Mouse (Mus musculus) embryonic facial prominence, embryonic 11.5 days (tissue): ENCODE data around the gene 5730522E02Rik. TPM values are rescaled to one million over a fixed set of nuclear protein-coding genes. Genes with fewer than 3 reads are reported as not detected.
A peak's percentile ranks its signal among the peaks of the same experiment; 100 is the strongest.
"Not testable (repeated sequence)": the region's sequence is repeated elsewhere in the genome, so short reads cannot be mapped to it uniquely, and the experiment has no call there.

Source experiments
- ATAC-seq: fragments of 200-750 bp; cut with Nextera tagmentation; replicated peaks from 2 replicates; pipeline ENCODE4 v1.8.0; 2017; ENCODE audit warnings: low read depth; ENCODE audit not compliant: insufficient number of reproducible peaks, low FRiP score, low TSS enrichment
- DNase-seq: peaks from one replicate; pipeline ENCODE4 v3.0.0-alpha.2; 2015; ENCODE audit warnings: low spot score
- H3K27ac ChIP-seq: fragments of 300-500 bp; sonication (generic); replicated peaks from 2 replicates; pipeline ENCODE4 v1.5.1; 2014; ENCODE audit warnings: mild to moderate bottlenecking, low read depth, low read length, control low read depth
- H3K27me3 ChIP-seq: fragments of 300-500 bp; sonication (generic); 2 replicates; pipeline ENCODE4 v1.6.1; 2014; ENCODE audit warnings: mild to moderate bottlenecking, low read length, moderate library complexity, mixed read lengths; ENCODE audit not compliant: control insufficient read depth, insufficient read depth
- H3K36me3 ChIP-seq: fragments of 300-500 bp; sonication (generic); replicated peaks from 2 replicates; pipeline ENCODE4 v1.6.1; 2014; ENCODE audit warnings: low read depth, mild to moderate bottlenecking, low read length, moderate library complexity, mixed read lengths; ENCODE audit not compliant: control insufficient read depth, insufficient read depth
- H3K4me1 ChIP-seq: fragments of 300-500 bp; sonication (generic); 2 replicates; pipeline ENCODE4 v1.6.1; 2014; ENCODE audit warnings: low read length, mixed read lengths; ENCODE audit not compliant: control insufficient read depth, insufficient read depth
- H3K4me2 ChIP-seq: fragments of 300-500 bp; sonication (generic); 2 replicates; pipeline ENCODE4 v1.6.1; 2014; ENCODE audit warnings: low read depth, mild to moderate bottlenecking, control low read depth, low read length, moderate library complexity
- H3K4me3 ChIP-seq: fragments of 300-500 bp; sonication (generic); 2 replicates; pipeline ENCODE4 v1.5.1; 2014; ENCODE audit warnings: low read depth, low read length, control low read depth
- H3K9ac ChIP-seq: fragments of 300-500 bp; sonication (generic); replicated peaks from 2 replicates; pipeline ENCODE4 v1.6.1; 2014; ENCODE audit warnings: mild to moderate bottlenecking, control low read depth, low read length
- H3K9me3 ChIP-seq: fragments of 300-500 bp; sonication (generic); replicated peaks from 2 replicates; pipeline ENCODE4 v1.6.1; 2016; ENCODE audit warnings: mild to moderate bottlenecking, low read length, inconsistent platforms, mixed read lengths; ENCODE audit not compliant: control insufficient read depth
- WGBS: fragments of 180-500 bp; shearing (Covaris S2); extraction: QIAGEN DNeasy Blood & Tissue Kit; methylation state at CpG from one replicate; pipeline ENCODE4 v1.1.7; 2014; 5-methylcytosine and 5-hydroxymethylcytosine counted together
- polyA plus RNA-seq: library from polyadenylated mRNA; unstranded; fragments of >200 nt; fragmentation: Nextera tagmentation; extraction: Ambion mirVana; gene quantifications from 2 replicates; pipeline ENCODE4 v1.2.1, GENCODE M21; 2014

The 5730522E02Rik gene
- polyA plus RNA-seq, result 5.5 and 8.7 TPM in 2 replicates

DNA sequence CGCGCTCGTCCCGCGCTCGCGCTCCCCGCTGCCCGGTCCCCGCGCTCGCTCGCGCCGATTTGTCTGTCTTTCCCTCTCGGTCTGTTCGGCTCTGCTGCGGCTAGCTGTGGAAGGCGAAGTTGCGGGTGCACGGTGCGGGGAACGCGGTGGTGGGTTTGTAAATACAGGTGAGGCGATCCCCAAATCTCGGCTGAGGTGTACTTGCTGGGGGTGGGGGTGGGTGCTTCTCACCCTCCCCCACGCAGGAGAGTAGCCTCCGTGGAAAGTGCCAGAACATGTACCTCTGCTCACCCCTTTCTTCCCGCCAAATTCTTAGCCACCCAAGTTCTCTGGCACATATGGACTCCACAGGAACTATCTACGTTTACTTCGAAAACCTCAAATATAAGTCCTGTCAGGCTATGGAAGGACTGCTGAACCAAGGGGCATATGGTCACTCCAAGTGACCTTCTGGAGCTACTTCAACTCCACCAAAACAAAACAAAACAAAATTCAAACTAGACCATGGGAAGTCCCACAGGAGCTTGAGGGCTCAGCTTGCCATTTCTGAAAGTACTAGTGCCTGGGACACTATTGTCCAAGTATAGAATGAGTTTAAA, at the start of gene 5730522E02Rik:
Gene 5730522E02Rik (minus strand): TSS at position 182 of the 599 bp plus-strand sequence.
- peak within 1 kb of the TSS; percentile 96 for H3K9ac ChIP-seq
- ATAC-seq, result peak; percentile 42; the same call in 1 of the 2 replicates
- H3K36me3 ChIP-seq, result no peaks in the 10 kb centered on the region
- H3K4me1 ChIP-seq, result no peaks in the 10 kb centered on the region
- peak within 1 kb of the TSS; percentile 96 for H3K27ac ChIP-seq
- H3K4me3 ChIP-seq, result peak within 1 kb of the TSS; percentile 61
- H3K9me3 ChIP-seq, result no peaks in the 10 kb centered on the region
- DNase-seq, result peak; percentile 58
- WGBS, result 3% methylated on average over 28 of the region's 31 CpGs
- H3K4me2 ChIP-seq, result peak within 1 kb of the TSS; percentile 78
- H3K27me3 ChIP-seq, result no peaks in the 10 kb centered on the region

DNA sequence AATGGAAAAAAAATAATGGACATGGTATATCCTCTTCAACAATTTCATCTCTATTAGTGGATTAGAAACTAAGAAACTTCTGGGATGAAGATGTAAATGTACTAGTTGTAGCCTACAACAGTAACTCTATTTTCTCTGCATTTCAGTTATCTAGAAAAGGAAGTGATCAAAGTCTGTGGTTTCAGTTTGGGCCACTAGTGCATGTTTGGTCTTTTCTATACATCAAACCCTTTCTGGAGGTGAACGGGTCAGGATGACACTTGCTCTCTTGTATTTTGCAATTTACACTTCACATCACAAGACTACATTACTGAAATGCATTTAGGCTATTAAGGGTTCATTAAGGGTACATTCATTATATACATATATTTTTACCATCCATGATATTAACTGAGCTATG, 26.0 kb upstream of the 5730522E02Rik start:
- DNase-seq (no peak), ATAC-seq (no peak)
- H3K4me2 ChIP-seq, result no peak overlapping the region
- no peaks in the 10 kb centered on the region for H3K4me1 ChIP-seq
- H3K27ac ChIP-seq, result no peak overlapping the region
- WGBS, result 89% methylated on average over 1 of the region's 1 CpGs
- H3K9me3 ChIP-seq, result no peaks in the 10 kb centered on the region
- no peak overlapping the region for H3K9ac ChIP-seq
- no peak overlapping the region for H3K4me3 ChIP-seq
- no peaks in the 10 kb centered on the region for H3K36me3 ChIP-seq
- H3K27me3 ChIP-seq, result no peaks in the 10 kb centered on the region

DNA sequence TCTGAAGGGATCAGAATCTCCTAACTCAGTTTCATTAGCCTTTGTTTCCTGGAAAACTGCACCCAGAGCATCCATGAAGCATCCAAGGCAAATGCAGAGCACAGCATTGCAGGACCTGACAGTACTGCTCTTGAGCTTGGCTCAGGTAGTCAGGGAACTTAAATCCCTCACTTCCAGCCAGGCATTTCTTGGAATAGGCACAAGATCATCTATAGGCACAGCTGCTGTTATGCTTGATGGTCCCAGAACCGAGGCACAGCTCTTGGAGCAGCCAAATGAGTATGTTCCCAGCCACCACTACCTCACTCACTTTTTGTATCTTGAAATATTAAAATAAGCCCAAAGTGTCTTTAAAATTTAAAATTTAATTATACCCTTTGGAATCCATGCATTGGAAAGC, 19.3 kb upstream of the 5730522E02Rik start:
- Histone ChIP-seq H3K36me3 (no peaks in the 10 kb centered on the region), H3K9ac (no peak overlapping the region), H3K9me3 (no peaks in the 10 kb centered on the region), H3K27ac (no peak overlapping the region), H3K4me2 (no peak overlapping the region), H3K27me3 (no peaks in the 10 kb centered on the region), H3K4me3 (no peak overlapping the region), H3K4me1 (no peaks in the 10 kb centered on the region)
- 91% methylated on average over 1 of the region's 1 CpGs for WGBS
- ATAC-seq (no peak), DNase-seq (no peak)

DNA sequence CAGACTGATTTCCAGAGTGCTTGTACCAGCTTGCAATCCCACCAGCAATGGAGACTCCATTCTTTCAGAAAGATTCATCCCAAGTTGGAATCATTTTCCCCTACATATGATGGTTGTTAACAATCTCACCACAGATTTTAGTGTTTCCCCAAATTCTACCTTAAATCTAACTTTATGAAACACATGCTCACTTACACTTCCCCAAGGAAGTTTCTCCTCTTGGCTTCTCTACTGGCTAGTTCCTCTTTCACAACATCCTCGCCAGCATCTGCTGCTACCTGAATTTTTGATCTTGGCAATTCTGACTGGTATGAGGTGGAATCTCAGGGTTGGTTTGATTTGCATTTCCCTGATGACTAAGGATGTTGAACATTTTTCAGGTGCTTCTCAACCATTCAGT, 3.1 kb upstream of the 5730522E02Rik start:
- WGBS, result 88% methylated on average over 1 of the region's 1 CpGs
- not testable (repeated sequence) for DNase-seq, H3K9ac ChIP-seq, H3K27ac ChIP-seq, H3K36me3 ChIP-seq, H3K4me1 ChIP-seq, H3K27me3 ChIP-seq, ATAC-seq, H3K9me3 ChIP-seq, H3K4me2 ChIP-seq, H3K4me3 ChIP-seq

DNA sequence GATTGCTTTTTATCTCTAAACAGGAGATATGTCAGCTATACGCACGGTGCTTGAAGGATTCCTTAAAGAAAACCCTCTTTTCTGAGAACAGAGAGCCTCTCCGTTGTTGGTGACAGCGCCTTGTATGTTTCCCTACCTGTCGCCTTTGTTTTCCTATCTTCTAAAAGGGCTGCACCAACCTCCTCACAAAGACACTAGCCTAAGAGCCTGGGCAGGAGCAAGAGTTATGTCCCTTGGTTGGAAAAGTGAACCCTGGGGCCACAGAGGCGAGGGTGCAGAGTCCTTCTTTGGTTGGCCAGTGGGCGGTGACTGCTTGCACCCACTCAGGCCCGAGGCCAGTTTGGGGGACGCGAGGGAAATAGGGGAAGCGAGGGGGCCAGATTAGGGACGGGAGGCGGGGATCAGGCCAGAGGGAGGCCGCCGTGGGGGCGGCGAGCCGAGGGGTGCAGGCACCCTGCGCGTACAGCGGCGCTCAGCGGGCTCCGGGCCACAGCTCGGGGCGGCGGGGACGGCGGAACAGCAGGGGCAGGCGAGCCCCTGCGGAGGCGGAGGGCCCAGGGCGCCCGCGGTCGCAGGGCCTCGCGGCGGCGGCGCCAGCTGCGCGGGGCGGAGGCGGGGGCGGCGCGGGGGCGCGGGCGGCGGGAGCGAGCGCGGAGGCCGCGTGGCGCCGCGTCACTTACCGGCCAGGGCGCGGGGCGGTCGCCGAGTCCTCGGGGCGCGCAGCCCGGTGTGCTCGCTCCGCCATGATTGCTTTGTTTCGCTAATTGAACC, 567 bp downstream of the 5730522E02Rik start:
- no peaks in the 10 kb centered on the region for H3K36me3 ChIP-seq
- H3K9ac ChIP-seq, result peak overlapping the region; percentile 96
- peak overlapping the region; percentile 61 for H3K4me3 ChIP-seq
- ATAC-seq, result peak; percentile 93
- DNase-seq, result peak; percentile 73
- H3K9me3 ChIP-seq, result no peaks in the 10 kb centered on the region
- under 1% methylated on average over 43 of the region's 73 CpGs for WGBS
- H3K27me3 ChIP-seq, result no peaks in the 10 kb centered on the region
- H3K27ac ChIP-seq, result peak overlapping the region; percentile 96
- H3K4me2 ChIP-seq, result peak overlapping the region; percentile 78
- H3K4me1 ChIP-seq, result no peaks in the 10 kb centered on the region

DNA sequence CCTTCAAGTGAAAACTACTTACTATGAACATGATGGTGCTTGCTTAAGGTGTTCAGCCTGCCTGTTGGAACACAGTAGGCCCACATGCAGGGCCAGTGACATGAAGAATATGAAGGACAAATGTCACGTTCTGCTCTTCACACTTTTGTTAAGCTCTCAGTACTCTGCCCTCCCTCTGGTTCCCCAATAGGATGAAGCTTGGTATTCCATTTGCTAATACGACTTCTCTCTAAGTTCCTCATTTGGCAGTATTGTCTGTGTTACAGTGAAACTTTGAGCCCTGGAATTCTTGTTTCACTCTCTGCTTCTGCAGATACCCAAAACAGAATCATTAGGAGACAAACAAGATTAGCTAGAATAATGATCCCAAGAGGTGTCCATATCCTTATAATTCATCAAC, 7.1 kb downstream of the 5730522E02Rik start:
- no peaks in the 10 kb centered on the region for H3K9me3 ChIP-seq
- no peaks in the 10 kb centered on the region for H3K4me1 ChIP-seq
- ATAC-seq (no peak), DNase-seq (no peak)
- H3K4me3 ChIP-seq, result no peak overlapping the region
- no peak overlapping the region for H3K9ac ChIP-seq
- no peaks in the 10 kb centered on the region for H3K36me3 ChIP-seq
- H3K4me2 ChIP-seq, result no peak overlapping the region
- H3K27me3 ChIP-seq, result no peaks in the 10 kb centered on the region
- 76% methylated on average over 2 of the region's 2 CpGs for WGBS
- no peak overlapping the region for H3K27ac ChIP-seq

DNA sequence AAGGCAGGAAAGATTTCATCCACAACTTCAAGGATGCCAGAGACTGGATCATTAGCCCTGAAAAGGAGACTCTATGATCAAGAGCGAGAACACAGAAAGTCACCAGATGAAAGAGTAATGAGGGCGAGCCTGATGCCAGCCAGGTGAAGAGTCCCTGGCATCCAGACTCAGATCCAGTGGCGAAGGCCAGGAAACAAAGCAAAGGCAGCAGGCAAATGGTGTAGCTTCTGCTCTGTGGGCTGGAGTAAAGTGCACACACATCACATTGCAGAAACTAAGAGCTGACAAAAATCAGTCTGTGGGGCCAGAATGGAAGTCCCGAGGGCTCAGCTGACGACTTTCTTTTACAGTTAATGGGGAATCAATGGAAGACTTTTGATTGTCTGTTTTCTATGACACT, 7.7 kb downstream of the 5730522E02Rik start:
- Histone ChIP-seq H3K9me3 (no peaks in the 10 kb centered on the region), H3K4me2 (no peak overlapping the region), H3K27ac (no peak overlapping the region), H3K36me3 (no peaks in the 10 kb centered on the region), H3K9ac (no peak overlapping the region), H3K27me3 (no peaks in the 10 kb centered on the region), H3K4me3 (no peak overlapping the region), H3K4me1 (no peaks in the 10 kb centered on the region)
- ATAC-seq (no peak), DNase-seq (no peak)
- 74% methylated on average over 5 of the region's 5 CpGs for WGBS

DNA sequence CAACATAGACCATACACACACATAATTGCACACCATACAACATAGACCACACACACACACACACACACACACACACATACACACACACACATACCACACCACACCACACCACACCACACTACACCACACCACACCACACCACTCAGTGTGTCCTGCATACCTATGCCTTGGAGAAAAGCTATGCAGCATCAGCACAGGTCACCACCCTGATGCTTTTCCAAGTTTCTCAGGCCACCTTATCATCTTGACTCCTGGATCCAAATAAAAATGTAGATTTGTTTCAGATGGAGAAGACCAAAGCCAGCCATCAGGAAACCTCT, 8.8 kb downstream of the 5730522E02Rik start:
- Histone ChIP-seq H3K4me2 (no peak overlapping the region), H3K27me3 (no peaks in the 10 kb centered on the region), H3K27ac (no peak overlapping the region), H3K4me3 (no peak overlapping the region), H3K36me3 (no peaks in the 10 kb centered on the region), H3K9me3 (no peaks in the 10 kb centered on the region), H3K4me1 (no peaks in the 10 kb centered on the region), H3K9ac (no peak overlapping the region)
- ATAC-seq, result no peak
- DNase-seq, result no peak
